Mouse (Mus musculus): ENCODE results near the gene Wfikkn2.

Gene Wfikkn2

GRCm38 (mm10) chr11:94245955-94246788 is at the start of gene Wfikkn2:
Wfikkn2 (minus strand) TSS chr11:94246005.
- in situ Hi-C loops (cut with MboI; ENCODE audit: unreplicated experiment in 2 of 2), result loop anchor here in 1 of 2 experiments (25.0 kb wide), 1 partner anchor 166 kb away; no protein-coding TSS in a partner anchor

- in situ Hi-C loops (cut with MboI; ENCODE audit: unreplicated experiment in 2 of 2), result loop anchor here in 1 of 2 experiments (5.0 kb wide), 1 partner anchor 373 kb away; no protein-coding TSS in a partner anchor
Measured at GRCm38 (mm10) chr11:94294996-94295845, 49.4 kb upstream of the Wfikkn2 start.

- in situ Hi-C loops (cut with MboI; ENCODE audit: unreplicated experiment in 2 of 2), result no loop called here
Measured at GRCm38 (mm10) chr11:94290062-94290740, 44.4 kb upstream of the Wfikkn2 start.

GRCm38 (mm10) chr11:94287105-94287504 is 41.3 kb upstream of the Wfikkn2 start:
- in situ Hi-C loops (cut with MboI; ENCODE audit: unreplicated experiment in 2 of 2), result no loop called here

- in situ Hi-C loops (cut with MboI; ENCODE audit: unreplicated experiment in 2 of 2), result no loop called here
Measured at GRCm38 (mm10) chr11:94285886-94286574, 40.2 kb upstream of the Wfikkn2 start.

- in situ Hi-C loops (cut with MboI; ENCODE audit: unreplicated experiment in 2 of 2), result no loop called here
Measured at GRCm38 (mm10) chr11:94283536-94284099, 37.8 kb upstream of the Wfikkn2 start.

- in situ Hi-C loops (cut with MboI; ENCODE audit: unreplicated experiment in 2 of 2), result no loop called here
Measured at GRCm38 (mm10) chr11:94282291-94282690, 36.5 kb upstream of the Wfikkn2 start.

- in situ Hi-C loops (cut with MboI; ENCODE audit: unreplicated experiment in 2 of 2), result no loop called here
Measured at GRCm38 (mm10) chr11:94281199-94282181, 35.7 kb upstream of the Wfikkn2 start, which contains the start of gene Gm21885. Gm21885 (plus strand) TSS chr11:94281873.

GRCm38 (mm10) chr11:94276869-94277337 is 31.1 kb upstream of the Wfikkn2 start:
- in situ Hi-C loops (cut with MboI; ENCODE audit: unreplicated experiment in 2 of 2), result no loop called here

- in situ Hi-C loops (cut with MboI; ENCODE audit: unreplicated experiment in 2 of 2), result no loop called here
Measured at GRCm38 (mm10) chr11:94275686-94276085, 29.9 kb upstream of the Wfikkn2 start.

GRCm38 (mm10) chr11:94275226-94275625 is 29.4 kb upstream of the Wfikkn2 start:
- in situ Hi-C loops (cut with MboI; ENCODE audit: unreplicated experiment in 2 of 2), result no loop called here

GRCm38 (mm10) chr11:94274206-94274867 is 28.5 kb upstream of the Wfikkn2 start:
- in situ Hi-C loops (cut with MboI; ENCODE audit: unreplicated experiment in 2 of 2), result loop anchor here (5.0 kb wide), 3 partner anchors 37 to 147 kb away; no protein-coding TSS in a partner anchor

- in situ Hi-C loops (cut with MboI; ENCODE audit: unreplicated experiment in 2 of 2), result loop anchor here (5.0 kb wide), 3 partner anchors 36 to 146 kb away; no protein-coding TSS in a partner anchor
Measured at GRCm38 (mm10) chr11:94272960-94273927, 27.4 kb upstream of the Wfikkn2 start.

- in situ Hi-C loops (cut with MboI; ENCODE audit: unreplicated experiment in 2 of 2), result loop anchor here (5.0 kb wide), 3 partner anchors 34 to 144 kb away; no protein-coding TSS in a partner anchor
Measured at GRCm38 (mm10) chr11:94271015-94271414, 25.2 kb upstream of the Wfikkn2 start.

GRCm38 (mm10) chr11:94269906-94270305 is 24.1 kb upstream of the Wfikkn2 start:
- in situ Hi-C loops (cut with MboI; ENCODE audit: unreplicated experiment in 2 of 2), result loop anchor here (5.0 kb wide), 3 partner anchors 33 to 143 kb away; no protein-coding TSS in a partner anchor

- in situ Hi-C loops (cut with MboI; ENCODE audit: unreplicated experiment in 2 of 2), result no loop called here
Measured at GRCm38 (mm10) chr11:94268761-94269160, 23.0 kb upstream of the Wfikkn2 start.
